Mouse (Mus musculus) MEL (cell line): ENCODE data around the gene Atg7. TPM values are rescaled to one million over a fixed set of nuclear protein-coding genes. Genes with fewer than 3 reads are reported as not detected.

Experiments
- DNase-seq: peaks from one replicate; pipeline ENCODE4 v3.0.0; 2011; ENCODE audit warnings: low read depth, low spot score
- H3K27ac ChIP-seq: 2 replicates; pipeline ENCODE4 v1.5.1; 2012; ENCODE audit warnings: low read depth, mild to moderate bottlenecking, control low read depth, low read length, moderate library complexity; ENCODE audit not compliant: control insufficient read depth
- H3K27me3 ChIP-seq, 2 experiments: fragments of 150-350 bp in 1 of 2; sonication (generic) in 1 of 2; 2 replicates each; pipeline ENCODE4 v1.6.1; 2012; ENCODE audit warnings: low read length in 2 of 2, mild to moderate bottlenecking in 2 of 2, improper control_type of control experiment in 1 of 2, moderate library complexity in 1 of 2; ENCODE audit not compliant: insufficient read depth in 2 of 2, control insufficient read depth in 1 of 2
- H3K36me3 ChIP-seq, 2 experiments: 2 replicates each; pipeline ENCODE4 v1.6.1; 2012 to 2014; ENCODE audit warnings: low read length in 2 of 2, improper control_type of control experiment in 1 of 2, inconsistent platforms in 1 of 2, mild to moderate bottlenecking in 1 of 2; ENCODE audit not compliant: insufficient read depth in 2 of 2, control insufficient read depth in 1 of 2
- H3K4me1 ChIP-seq, 2 experiments: fragments of 150-350 bp in 1 of 2; sonication (generic) in 1 of 2; 2 replicates each; pipeline ENCODE4 v1.6.1; 2012; ENCODE audit warnings: low read length in 2 of 2, improper control_type of control experiment in 1 of 2, mild to moderate bottlenecking in 1 of 2; ENCODE audit not compliant: insufficient read depth in 2 of 2, control insufficient read depth in 1 of 2
- H3K4me3 ChIP-seq, 2 experiments: fragments of 150-350 bp in 1 of 2; sonication (generic) in 1 of 2; 2 replicates each; pipeline ENCODE4 v1.5.1; 2012; ENCODE audit warnings: low read depth in 2 of 2, low read length in 2 of 2, mild to moderate bottlenecking in 2 of 2, moderate library complexity in 2 of 2, control low read depth in 1 of 2, improper control_type of control experiment in 1 of 2; ENCODE audit not compliant: control insufficient read depth in 1 of 2, insufficient read depth in 1 of 2
- H3K79me2 ChIP-seq: 2 replicates; pipeline ENCODE4 v1.6.1; 2012; ENCODE audit warnings: mild to moderate bottlenecking, low read length, moderate library complexity; ENCODE audit not compliant: control insufficient read depth, poor library complexity, insufficient read depth
- H3K9ac ChIP-seq: 2 replicates; pipeline ENCODE4 v1.6.1; 2012; ENCODE audit warnings: low read depth, mild to moderate bottlenecking, control low read depth, low read length, moderate library complexity; ENCODE audit not compliant: control insufficient read depth, poor library complexity, severe bottlenecking
- H3K9me3 ChIP-seq: fragments of 150-350 bp; sonication (generic); replicated peaks from 2 replicates; pipeline ENCODE4 v1.6.1; 2012; ENCODE audit warnings: mild to moderate bottlenecking, low read length, improper control_type of control experiment, moderate library complexity; ENCODE audit not compliant: insufficient read depth
- BHLHE40 ChIP-seq: IDR thresholded peaks from 2 replicates; pipeline ENCODE4 v1.6.1; 2012; ENCODE audit warnings: low read depth, mild to moderate bottlenecking, inconsistent platforms, low read length, improper control_type of control experiment, borderline replicate concordance
- E2F4 ChIP-seq: IDR thresholded peaks from 2 replicates; pipeline ENCODE4 v1.6.1; 2011; ENCODE audit warnings: low read depth, low read length, improper control_type of control experiment, borderline replicate concordance
- ELF1 ChIP-seq: IDR thresholded peaks from 2 replicates; pipeline ENCODE4 v1.6.1; 2014; ENCODE audit warnings: low read depth, mild to moderate bottlenecking, inconsistent platforms, low read length, improper control_type of control experiment, moderate library complexity
- EP300 ChIP-seq, 2 experiments: IDR thresholded peaks; 2 replicates each; pipeline ENCODE4 v1.6.1; 2011; ENCODE audit warnings: improper control_type of control experiment in 2 of 2, low read length in 2 of 2, low read depth in 1 of 2, mild to moderate bottlenecking in 1 of 2
- ETS1 ChIP-seq: IDR thresholded peaks from 2 replicates; pipeline ENCODE4 v1.6.1; 2012; ENCODE audit warnings: low read depth, mild to moderate bottlenecking, inconsistent platforms, low read length, improper control_type of control experiment, moderate library complexity
- GATA1 ChIP-seq: IDR thresholded peaks from 2 replicates; pipeline ENCODE4 v1.6.1; 2011; ENCODE audit warnings: low read depth, low read length, improper control_type of control experiment
- HCFC1 ChIP-seq: IDR thresholded peaks from 2 replicates; pipeline ENCODE4 v1.6.1; 2012; ENCODE audit warnings: low read depth, mild to moderate bottlenecking, inconsistent platforms, low read length, improper control_type of control experiment, moderate library complexity
- JUND ChIP-seq: IDR thresholded peaks from 2 replicates; pipeline ENCODE4 v1.6.1; 2011; ENCODE audit warnings: low read depth, mild to moderate bottlenecking, improper control_type of control experiment, low read length
- KAT2A ChIP-seq: conservative IDR thresholded peaks from 2 replicates; pipeline ENCODE4 v1.6.1; 2012; ENCODE audit warnings: low read depth, low read length, improper control_type of control experiment, inconsistent platforms
- MAX ChIP-seq: IDR thresholded peaks from 2 replicates; pipeline ENCODE4 v1.6.1; 2011; ENCODE audit warnings: low read length, improper control_type of control experiment
- MAZ ChIP-seq: IDR thresholded peaks from 2 replicates; pipeline ENCODE4 v1.6.1; 2012; ENCODE audit warnings: low read depth, mild to moderate bottlenecking, inconsistent platforms, low read length, improper control_type of control experiment
- MEF2A ChIP-seq: IDR thresholded peaks from 2 replicates; pipeline ENCODE4 v1.6.1; 2014; ENCODE audit warnings: low read depth, mild to moderate bottlenecking, inconsistent platforms, low read length, improper control_type of control experiment; ENCODE audit not compliant: poor library complexity, insufficient replicate concordance, severe bottlenecking; ENCODE audit errors: extremely low read depth
- MXI1 ChIP-seq: IDR thresholded peaks from 2 replicates; pipeline ENCODE4 v1.6.1; 2011; ENCODE audit warnings: mild to moderate bottlenecking, low read depth, low read length, improper control_type of control experiment
- NRF1 ChIP-seq: IDR thresholded peaks from 2 replicates; pipeline ENCODE4 v1.6.1; 2014; ENCODE audit warnings: low read depth, mild to moderate bottlenecking, inconsistent platforms, low read length, improper control_type of control experiment, moderate library complexity; ENCODE audit not compliant: poor library complexity, insufficient read depth, severe bottlenecking
- POLR2A ChIP-seq, 2 experiments: IDR thresholded peaks; 2 replicates each; pipeline ENCODE4 v1.6.1; 2011 to 2012; ENCODE audit warnings: low read length in 2 of 2, mild to moderate bottlenecking in 2 of 2, control low read depth in 1 of 2, improper control_type of control experiment in 1 of 2, low read depth in 1 of 2, moderate library complexity in 1 of 2; ENCODE audit not compliant: control insufficient read depth in 1 of 2, insufficient read depth in 1 of 2, poor library complexity in 1 of 2
- POLR2AphosphoS2 ChIP-seq: IDR thresholded peaks from 2 replicates; pipeline ENCODE4 v1.6.1; 2011; ENCODE audit warnings: low read length, improper control_type of control experiment
- POLR2AphosphoS5 ChIP-seq: IDR thresholded peaks from 2 replicates; pipeline ENCODE4 v1.6.1; 2012; ENCODE audit warnings: low read depth, borderline replicate concordance, mild to moderate bottlenecking, inconsistent platforms, low read length, moderate library complexity, mixed read lengths
- SIN3A ChIP-seq: IDR thresholded peaks from 2 replicates; pipeline ENCODE4 v1.6.1; 2012; ENCODE audit warnings: low read length, improper control_type of control experiment, inconsistent platforms
- TBP ChIP-seq: IDR thresholded peaks from 2 replicates; pipeline ENCODE4 v1.8.0; 2011; ENCODE audit warnings: low read depth, low read length, improper control_type of control experiment
- UBTF ChIP-seq: IDR thresholded peaks from 2 replicates; pipeline ENCODE4 v1.6.1; 2012; ENCODE audit warnings: low read depth, mild to moderate bottlenecking, inconsistent platforms, low read length, improper control_type of control experiment, moderate library complexity, borderline replicate concordance; ENCODE audit not compliant: insufficient read depth
- USF1 ChIP-seq: IDR thresholded peaks from 2 replicates; pipeline ENCODE4 v1.6.1; 2014; ENCODE audit warnings: low read depth, mild to moderate bottlenecking, inconsistent platforms, low read length, improper control_type of control experiment, moderate library complexity
- USF2 ChIP-seq, 2 experiments: IDR thresholded peaks; 2 replicates each; pipeline ENCODE4 v1.6.1; 2011 to 2012; ENCODE audit warnings: improper control_type of control experiment in 2 of 2, low read length in 2 of 2, borderline replicate concordance in 1 of 2, inconsistent platforms in 1 of 2, low read depth in 1 of 2, mild to moderate bottlenecking in 1 of 2; ENCODE audit not compliant: insufficient read depth in 1 of 2
- ZC3H11A ChIP-seq: IDR thresholded peaks from 2 replicates; pipeline ENCODE4 v1.6.1; 2012; ENCODE audit warnings: low read depth, mild to moderate bottlenecking, inconsistent platforms, low read length, improper control_type of control experiment
- ZMIZ1 ChIP-seq: IDR thresholded peaks from 2 replicates; pipeline ENCODE4 v1.6.1; 2012; ENCODE audit warnings: low read depth, mild to moderate bottlenecking, inconsistent platforms, low read length, improper control_type of control experiment, moderate library complexity
- ZNF384 ChIP-seq: IDR thresholded peaks from 2 replicates; pipeline ENCODE4 v1.6.1; 2012; ENCODE audit warnings: low read depth, mild to moderate bottlenecking, inconsistent platforms, low read length, improper control_type of control experiment
- polyA plus RNA-seq, 2 experiments: library from polyadenylated mRNA; stranded (reverse) in 1 of 2; unstranded in 1 of 2; fragments of >175 nt in 1 of 2; fragments of >200 nt in 1 of 2; gene quantifications; 2 replicates each; pipeline versions ENCODE4 v1.2.1 to v1.2.4; 2012; ENCODE audit warnings: low replicate concordance in 2 of 2, low read depth in 1 of 2; ENCODE audit not compliant: insufficient read length in 2 of 2, insufficient read depth in 1 of 2, missing spikeins in 1 of 2
- total RNA-seq: library from RNA; depleted of rRNA; stranded (reverse); fragments of 300-350 nt; gene quantifications from 2 replicates; pipeline ENCODE4 v1.2.3, GENCODE M21; 2012

The Atg7 gene
- total and polyA plus RNA-seq, 3 experiments, result 14.6 TPM; not detected in 1

- no peaks in the 10 kb centered on the region for H3K79me2 ChIP-seq
- H3K36me3 ChIP-seq, result no peaks in the 10 kb centered on the region
- H3K9ac ChIP-seq, result no peak overlapping the region
- no peak overlapping the region for H3K27ac ChIP-seq
- no peaks in the 10 kb centered on the region for H3K27me3 ChIP-seq
- no peak for DNase-seq
- H3K4me3 ChIP-seq, result no peak overlapping the region
- no peaks in the 10 kb centered on the region for H3K4me1 ChIP-seq
- TF ChIP-seq NRF1 (no peak), MAZ (no peak), GATA1 (no peak), MAX (no peak), SIN3A (no peak), ELF1 (no peak), HCFC1 (no peak), MXI1 (no peak), E2F4 (no peak), EP300 (IDR thresholded peaks at IDR 0.05; ENCODE audit: low read depth in 1 of 2, low read length in 2 of 2) (no peak), POLR2AphosphoS2 (no peak), USF2 (IDR thresholded peaks at IDR 0.05; ENCODE audit: borderline replicate concordance in 1 of 2, insufficient read depth in 1 of 2, low read depth in 1 of 2, low read length in 2 of 2) (no peak), TBP (no peak), KAT2A (no peak), BHLHE40 (no peak)
- H3K9me3 ChIP-seq, result no peaks in the 10 kb centered on the region
Observed at GRCm38 (mm10) chr6:114786461-114786860, 143.6 kb downstream of the Atg7 start.

GRCm38 (mm10) chr6:114787606-114788005 lies 144.7 kb downstream of the Atg7 start:
- H3K27me3 ChIP-seq, result no peaks in the 10 kb centered on the region
- H3K27ac ChIP-seq, result no peak overlapping the region
- no peaks in the 10 kb centered on the region for H3K36me3 ChIP-seq
- no peaks in the 10 kb centered on the region for H3K4me1 ChIP-seq
- no peak for DNase-seq
- H3K9me3 ChIP-seq, result no peaks in the 10 kb centered on the region
- no peak for TF ChIP-seq ZC3H11A
- no peak for TF ChIP-seq E2F4
- no peak for TF ChIP-seq MEF2A
- no peak for TF ChIP-seq ZNF384
- TF ChIP-seq POLR2A (IDR thresholded peaks at IDR 0.05; ENCODE audit: control insufficient read depth in 1 of 2, insufficient read depth in 1 of 2, low read depth in 1 of 2, low read length in 2 of 2, poor library complexity in 1 of 2), result no peak
- TF ChIP-seq ETS1, result no peak
- no peak for TF ChIP-seq UBTF
- no peak for TF ChIP-seq USF1
- no peak for TF ChIP-seq ELF1
- TF ChIP-seq POLR2AphosphoS5, result no peak
- TF ChIP-seq JUND, result no peak
- TF ChIP-seq ZMIZ1, result no peak
- no peak overlapping the region for H3K4me3 ChIP-seq
- no peaks in the 10 kb centered on the region for H3K79me2 ChIP-seq
- H3K9ac ChIP-seq, result no peak overlapping the region
